Mouse (Mus musculus) kidney, postnatal 25 days (tissue): Measurements from ENCODE around the gene Lrrc45.

Source experiments
- DNase-seq, 2 experiments: peaks; one replicate each; pipeline ENCODE4 v3.0.0; 2021; ENCODE audit warnings: mixed read lengths in 2 of 2

Lrrc45 gene

DNA sequence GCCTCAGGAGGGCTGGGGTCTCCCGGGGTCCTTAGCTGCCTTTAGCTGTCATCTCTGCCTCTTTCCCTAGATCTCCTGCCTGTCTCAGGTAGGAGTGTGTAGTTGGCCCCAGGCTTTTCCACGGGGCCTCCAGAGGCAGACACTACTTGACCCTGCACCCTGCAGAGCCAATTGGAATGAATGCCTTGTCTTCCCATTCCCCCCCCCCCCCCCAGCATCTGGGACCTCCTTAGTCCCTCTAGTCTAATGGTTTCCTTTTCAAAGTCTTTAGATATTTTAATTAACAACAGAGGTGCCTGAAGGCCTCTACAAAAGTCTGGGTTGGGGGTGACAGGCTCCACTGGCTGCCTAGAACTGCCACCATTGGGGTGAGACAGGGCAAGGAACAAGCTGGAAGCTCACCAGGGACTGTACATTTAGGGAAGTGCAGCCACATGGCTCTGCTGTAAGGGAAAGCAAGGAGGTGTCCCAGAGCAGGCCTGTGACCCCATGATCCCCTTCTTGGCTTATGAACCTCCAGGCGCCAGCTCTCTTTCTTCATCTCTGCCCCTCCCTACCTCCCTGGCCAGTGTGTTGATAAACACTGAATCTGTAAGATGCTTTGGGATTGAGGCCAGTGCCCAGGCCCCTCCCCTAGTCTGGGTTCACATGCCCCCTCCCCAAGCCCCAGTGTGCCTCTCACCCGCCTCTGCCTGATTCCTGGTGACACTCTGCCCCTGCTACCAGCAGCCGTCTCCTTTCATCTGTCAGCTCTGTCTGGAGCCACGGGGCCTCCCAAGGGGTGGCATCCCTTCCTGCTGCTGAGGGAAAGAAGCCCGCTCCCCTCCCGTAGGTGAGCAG, 9.0 kb upstream of the Lrrc45 start:
- DNase-seq = no peak

DNA sequence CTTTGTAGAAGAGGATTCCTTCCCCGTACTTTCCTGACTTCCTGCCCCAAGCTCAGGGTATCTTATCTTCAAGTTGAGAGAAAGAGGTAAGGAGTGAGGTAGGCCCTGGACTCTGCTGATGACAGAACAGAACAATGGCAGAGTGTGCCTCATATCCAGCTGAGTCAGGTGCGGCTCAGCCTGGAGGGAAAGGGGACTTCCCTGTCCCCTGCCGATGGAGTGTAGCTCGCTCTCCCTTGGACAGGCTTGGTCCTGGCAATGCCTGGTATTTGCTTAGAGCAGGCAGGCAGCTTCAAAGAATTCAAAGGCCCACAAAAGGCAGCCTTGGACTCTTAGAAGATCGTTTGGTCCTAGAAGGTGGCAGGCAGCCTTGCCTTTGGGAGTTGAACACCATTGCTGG, 7.6 kb upstream of the Lrrc45 start:
- DNase-seq = no peak

DNA sequence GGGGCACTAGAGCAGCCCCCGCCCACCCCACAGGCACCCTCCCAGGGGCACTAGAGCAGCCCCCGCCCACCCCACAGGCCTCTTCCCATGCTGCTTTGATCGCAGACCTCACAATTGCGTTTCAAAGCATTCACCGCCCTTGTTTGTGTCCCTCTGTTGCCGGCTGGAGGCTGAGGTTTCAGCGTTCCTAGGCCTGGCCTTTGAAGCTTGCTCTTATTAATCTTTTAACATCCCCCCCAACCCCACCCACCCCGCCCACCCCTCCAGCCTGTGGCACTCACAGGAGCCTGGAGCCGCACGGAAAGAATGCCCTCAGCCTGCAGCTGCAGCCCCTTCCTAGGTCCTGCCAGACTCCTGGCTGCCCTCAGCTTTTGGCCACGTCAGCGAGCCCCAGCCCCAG, 6.5 kb upstream of the Lrrc45 start:
- DNase-seq = no peak

DNA sequence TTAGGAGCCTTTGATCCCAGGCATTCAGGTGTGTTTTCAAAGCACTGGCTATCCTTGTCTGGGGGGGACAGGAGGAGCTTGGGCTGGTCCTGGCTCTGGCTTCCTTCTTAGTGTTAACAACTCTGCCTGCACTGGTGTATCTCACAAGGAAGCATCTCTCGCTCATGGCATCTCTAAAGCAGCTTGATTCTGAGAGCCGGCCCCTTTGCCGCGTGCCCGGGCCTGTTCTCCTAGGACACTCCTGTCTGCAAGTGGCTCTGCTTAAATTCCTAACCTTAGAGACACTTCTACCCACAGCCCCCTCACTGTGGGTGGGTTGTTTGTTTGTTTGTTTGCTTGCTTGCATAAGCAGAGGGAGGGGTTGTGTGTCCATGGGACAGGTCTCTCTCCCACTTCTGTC, 5.8 kb upstream of the Lrrc45 start:
- no peak for DNase-seq

DNA sequence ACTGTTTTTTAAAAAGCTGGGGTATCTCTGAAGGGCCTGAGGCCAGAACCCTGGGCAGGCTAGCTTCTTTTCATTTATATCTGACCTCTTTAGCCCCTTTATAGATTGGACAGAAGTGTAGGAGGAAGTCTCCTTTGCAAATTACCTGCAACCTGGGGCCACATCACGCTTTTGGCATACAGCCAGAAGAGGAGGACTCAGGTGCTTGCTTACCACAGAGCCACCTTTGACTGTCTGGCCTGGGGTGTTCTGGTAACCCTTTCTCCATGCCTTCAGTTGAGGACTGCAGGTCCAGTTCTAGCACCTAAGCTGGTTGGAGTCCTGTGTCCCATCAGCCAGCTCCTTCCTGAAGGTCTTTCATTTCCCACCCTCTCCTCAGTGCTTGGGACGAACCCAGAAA, 4.2 kb upstream of the Lrrc45 start:
- no peak for DNase-seq

DNA sequence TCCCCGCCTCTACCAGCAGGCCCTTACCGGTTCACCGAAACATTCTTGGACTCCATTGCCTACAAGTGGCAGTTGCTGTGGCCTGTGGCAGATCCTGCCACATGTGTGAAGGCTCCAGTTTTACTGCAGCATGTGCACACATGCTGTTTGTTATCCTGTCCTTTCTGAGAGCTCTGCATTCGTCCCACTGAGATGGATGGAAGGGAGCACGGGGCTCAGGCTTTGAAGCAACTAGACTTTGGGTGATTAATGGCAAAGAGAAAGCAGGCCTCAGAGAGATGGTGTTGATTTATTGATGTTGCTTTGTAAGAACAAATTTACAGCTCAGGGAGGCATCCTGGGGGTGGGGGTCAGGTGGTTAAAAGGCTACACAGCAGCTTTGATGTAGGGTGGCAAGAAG, 3.1 kb upstream of the Lrrc45 start:
- DNase-seq = no peak

DNA sequence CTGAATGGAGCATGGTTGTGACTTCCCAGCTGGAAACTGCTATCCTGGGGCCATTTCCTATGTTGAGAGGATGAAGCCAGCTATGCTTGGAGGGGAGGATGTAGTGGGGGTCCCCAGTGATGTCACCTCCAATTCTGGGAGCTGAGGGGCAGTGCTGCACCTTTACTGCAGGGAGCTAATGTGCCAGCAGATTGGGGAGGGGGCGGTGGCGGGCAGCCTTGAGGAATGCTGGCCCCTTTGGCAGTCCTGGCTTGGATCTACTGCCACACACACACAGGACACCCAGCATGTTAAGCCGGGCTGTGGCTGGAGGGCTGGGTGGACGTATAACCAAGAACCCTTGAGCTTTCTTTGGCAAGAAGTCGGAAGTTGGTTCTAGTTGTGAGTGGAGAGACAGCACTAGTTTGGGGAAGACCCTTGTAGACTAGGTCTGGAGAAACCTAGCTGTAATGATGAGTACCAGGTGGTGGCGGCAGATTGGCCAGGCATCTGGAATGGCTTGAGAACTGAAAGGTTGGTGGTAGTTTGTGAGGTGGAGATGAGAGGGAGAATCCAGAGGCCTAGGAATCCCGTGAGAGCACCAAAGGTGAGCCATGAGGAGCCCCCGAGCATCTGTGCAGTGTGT, 1.6 kb upstream of the Lrrc45 start:
- DNase-seq = no peak

DNA sequence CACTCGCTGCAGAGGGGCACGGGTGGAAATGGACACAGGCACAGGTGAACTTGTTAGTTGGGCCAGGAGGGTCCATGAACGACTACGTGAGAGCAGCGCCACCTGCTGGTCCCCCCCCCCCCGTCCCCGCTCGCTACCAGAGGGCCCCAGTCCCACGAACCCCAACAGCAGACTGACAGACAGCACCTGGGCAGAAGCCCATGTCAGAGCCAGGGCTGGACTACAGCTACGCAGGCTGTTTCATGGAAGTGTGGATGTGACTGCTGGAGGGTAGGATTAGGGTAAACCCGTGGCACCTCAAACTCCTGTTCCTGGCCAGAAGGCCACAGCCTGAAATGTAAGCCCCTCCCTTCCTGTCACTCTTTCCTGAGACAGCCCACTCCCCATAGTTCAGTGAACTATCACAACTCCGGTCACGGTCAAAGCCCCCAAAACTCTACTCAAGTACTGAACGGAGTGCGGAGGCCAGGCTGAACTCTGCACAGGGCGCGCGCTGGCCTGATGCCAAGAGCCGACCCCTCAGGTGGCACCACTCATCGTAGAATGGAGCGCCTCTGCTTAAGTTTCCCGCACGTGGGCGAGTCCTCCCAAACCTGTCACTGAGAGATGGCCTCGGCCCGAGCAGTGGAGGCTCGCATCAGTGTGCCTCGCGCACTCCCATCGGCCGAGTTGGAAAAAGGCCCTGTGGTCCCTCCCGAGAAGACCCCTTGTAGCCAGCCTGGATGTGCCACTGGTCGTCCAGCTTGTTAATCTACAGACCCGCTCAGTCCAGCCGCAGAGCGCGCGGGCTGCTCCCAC, 755 bp upstream of the Lrrc45 start:
- DNase-seq = peak; percentile 66 to 79

DNA sequence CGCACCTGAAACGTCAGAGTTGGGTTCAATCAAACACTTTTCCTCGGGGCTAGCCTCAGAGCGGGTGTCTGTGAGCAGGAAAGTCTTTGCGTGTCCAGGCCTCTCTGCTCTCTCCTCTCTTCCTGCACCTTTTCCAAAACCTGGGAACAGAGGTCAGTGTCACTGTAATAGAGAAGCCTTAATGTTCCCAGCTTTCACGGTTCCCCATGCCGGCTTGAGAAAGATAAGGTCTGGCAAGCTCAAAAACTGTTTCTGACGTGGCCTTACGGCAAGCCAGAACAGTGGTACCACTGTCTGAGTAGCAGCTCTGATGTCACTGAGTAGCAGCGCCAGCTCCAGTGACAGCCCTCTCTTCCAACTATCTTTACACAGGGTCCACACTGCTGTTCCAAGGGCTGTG, 821 bp downstream of the Lrrc45 start:
- no peak for DNase-seq

DNA sequence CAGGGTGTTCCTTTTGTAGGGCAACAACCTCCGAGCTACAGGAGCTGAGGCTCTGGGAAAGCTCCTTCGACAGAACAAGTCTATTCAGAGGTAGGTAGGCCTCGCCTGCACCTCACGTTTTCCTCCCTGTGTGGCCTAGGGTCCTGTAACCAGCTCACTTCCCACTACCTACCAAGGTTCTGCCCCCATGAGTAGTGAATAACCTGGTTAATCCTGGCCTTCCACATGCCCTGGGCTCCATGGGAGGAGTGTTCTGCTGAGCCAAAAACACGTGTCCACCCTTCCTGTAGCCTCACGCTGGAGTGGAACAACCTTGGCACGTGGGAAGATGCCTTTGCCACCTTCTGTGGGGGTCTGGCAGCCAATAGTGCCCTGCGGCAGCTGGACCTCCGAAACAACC, 1.4 kb downstream of the Lrrc45 start:
- no peak for DNase-seq

DNA sequence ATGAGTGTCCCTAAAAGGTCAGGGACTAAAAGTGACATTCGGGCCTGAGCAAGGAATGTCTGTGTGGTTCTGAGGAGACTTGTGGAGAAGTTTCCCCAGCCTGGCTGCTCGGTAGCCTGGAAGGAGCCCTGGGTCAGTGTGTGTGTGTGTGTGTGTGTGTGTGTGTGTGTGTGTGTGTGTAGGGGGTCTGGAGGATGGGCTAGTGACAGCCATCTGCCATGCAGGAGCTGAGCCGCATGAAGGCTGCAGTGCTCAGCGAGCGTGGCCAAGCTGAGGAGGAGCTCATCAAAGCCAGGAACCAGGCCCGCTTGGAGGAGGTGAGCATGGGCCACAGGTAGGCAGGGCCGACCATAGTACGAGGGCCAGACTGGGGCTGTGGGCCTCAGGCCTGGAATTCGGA, 5.5 kb downstream of the Lrrc45 start:
- DNase-seq = no peak

DNA sequence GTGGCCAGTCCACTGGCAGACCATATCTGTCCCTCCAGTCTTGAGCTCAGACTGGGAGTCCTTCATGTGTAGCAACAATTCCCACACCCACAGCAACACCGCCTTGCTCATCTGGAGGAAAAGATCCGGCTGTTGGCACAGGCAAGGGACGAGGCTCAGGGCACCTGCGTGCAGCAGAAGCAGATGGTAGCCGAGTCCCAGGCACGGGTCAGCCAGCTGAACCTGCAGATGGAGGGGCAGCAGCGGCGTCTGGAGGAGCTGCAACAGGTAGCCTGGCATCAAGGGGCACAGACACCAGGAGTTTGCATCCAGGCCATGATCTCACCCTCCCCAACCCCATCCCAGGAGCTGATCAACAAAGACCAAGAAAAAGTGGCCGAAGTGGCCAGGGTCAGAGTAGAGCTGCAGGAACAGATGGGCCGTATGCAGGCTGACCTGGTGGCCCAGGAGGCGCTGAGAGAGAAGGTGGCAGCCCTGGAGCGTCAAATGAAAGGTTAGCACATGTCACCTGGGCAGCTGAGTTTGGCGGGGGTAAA, 6.2 kb downstream of the Lrrc45 start:
- DNase-seq = peak in 1 of 2 experiments; percentile 57

DNA sequence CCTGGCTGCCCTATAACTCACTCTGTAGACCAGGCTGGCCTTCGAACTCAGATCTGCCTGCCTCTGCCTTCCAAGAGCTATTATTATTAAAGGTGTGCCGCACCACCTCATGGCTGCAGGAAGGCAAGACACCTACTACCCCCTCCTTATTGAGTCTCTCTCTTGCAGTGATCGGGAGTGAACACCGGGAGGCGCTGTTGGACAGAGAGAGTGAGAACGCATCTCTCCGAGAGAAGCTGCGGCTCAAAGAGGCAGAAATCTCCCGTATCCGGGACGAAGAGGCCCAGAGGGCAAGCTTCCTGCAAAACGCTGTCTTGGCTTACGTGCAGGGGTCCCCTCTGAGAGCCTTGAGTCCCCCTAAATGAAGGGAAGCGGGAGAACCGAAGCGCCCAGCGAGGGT, 6.7 kb downstream of the Lrrc45 start:
- peak; percentile 90 for DNase-seq

DNA sequence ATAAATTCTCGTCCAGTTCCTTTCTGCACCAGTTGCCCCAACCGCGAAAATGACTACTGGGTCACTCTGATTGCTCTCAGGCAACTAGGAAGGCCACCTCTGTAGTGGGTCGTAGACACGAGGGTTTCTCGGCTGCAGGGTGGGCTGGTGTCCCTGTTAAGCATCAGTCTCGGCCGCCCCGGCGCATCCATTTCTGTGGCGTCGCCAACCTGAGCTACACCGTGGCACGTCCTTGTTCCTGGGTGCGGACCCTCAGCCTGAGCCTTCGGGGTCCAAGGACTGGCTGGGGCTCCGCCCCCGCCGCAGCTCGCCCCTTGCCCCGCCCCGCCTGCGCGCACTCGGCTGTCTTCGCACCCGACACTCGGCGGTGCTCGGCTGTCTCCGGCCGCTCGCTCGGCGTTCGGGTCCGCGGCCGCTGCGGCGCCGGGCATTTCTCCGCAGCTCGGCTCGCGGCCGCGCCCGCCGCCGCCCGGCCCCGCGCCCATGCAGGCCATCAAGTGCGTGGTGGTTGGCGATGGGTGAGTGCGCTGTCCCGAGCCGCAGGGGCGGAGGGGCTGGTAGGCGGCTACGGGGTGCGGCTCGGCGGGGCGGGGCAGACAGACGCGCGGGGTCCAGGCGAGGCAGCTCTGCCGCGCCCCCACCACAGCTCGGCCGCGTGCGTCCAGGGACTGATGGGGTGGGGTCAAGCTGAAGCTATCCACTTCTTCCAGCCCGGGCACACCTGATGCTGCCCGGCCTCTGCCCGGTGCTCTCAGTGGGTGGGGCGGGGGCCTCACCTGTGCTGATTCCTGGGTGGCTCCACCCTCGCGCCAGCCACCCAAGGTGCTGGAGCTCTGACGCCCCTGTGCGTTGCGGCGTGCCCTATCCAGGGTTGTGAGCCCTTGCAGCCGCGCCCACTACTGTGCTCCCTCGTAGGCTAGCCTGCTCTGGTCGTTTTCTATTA, 7.7 kb downstream of the Lrrc45 start, which contains the start of gene Rac3:
TSS of gene Rac3 (plus strand) at position 347 of the 943 bp plus-strand sequence.
- peak; percentile 68 to 77 for DNase-seq

DNA sequence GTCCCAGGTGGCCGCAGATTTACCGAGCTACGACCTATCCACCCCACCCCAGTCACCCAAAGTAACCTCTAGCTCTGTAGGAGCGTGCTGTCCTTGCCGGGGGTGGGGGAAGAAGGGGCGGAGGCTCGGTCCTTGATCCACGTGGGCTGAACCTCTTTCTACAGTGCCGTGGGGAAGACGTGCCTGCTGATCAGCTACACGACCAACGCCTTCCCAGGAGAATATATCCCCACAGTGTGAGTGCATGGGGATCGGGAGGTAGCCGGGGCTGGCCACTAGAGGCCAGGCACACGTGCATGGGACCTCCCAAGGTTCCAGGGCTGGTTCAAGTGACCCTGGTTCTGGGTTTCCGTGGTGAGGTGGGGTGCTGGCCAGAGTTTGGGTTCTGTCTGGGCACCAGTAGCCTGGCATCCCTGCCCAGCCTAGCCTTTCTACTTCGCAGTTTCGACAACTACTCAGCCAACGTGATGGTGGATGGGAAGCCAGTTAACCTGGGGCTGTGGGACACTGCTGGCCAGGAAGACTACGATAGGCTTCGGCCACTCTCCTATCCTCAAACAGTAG, 8.4 kb downstream of the Lrrc45 start:
- peak; percentile 35 to 41 for DNase-seq

DNA sequence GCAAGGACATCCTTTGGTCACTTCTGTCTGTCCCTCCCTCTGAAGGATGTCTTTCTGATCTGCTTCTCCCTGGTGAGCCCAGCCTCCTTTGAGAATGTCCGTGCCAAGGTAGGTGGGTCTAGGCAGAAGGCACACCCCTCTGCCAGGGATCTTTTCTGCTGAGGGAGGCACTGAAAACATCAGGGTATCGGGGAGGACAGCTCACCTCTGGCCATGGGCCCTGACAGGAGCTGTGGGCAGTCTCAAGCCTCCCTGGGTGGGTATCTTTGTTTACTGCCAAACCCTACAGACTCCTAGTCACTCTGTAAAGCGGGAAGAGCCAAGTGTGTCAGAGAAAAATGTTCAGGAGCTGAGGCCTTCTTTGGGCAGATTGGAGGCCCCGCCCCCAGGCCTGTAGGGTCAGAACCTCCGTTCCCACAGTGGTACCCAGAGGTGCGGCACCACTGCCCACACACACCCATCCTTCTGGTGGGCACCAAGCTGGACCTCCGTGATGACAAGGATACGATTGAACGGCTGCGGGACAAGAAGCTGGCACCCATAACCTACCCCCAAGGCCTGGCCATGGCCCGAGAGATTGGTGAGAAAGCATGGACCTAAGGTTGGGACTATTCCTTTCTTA, 9.1 kb downstream of the Lrrc45 start:
- DNase-seq = peak; percentile 61 to 85

DNA sequence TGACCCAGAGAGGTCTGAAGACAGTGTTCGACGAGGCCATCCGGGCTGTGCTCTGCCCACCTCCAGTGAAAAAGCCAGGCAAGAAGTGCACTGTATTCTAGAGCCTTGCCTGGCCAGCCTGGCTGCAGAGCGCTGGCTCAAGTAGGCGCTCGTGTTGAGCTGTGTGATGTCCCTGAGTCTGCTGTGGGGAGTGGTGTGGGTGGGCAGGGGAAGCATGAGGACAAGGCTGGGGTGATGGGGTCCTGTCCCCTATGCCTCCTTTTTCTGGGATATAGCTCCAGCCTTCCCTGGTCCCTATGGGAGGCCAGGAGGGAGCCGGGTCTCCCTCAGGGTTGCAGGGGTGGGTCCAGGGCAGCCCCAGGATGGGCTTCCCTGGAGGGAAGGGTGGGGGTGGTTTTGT, 9.8 kb downstream of the Lrrc45 start:
- peak; percentile 16 to 43 for DNase-seq

DNA sequence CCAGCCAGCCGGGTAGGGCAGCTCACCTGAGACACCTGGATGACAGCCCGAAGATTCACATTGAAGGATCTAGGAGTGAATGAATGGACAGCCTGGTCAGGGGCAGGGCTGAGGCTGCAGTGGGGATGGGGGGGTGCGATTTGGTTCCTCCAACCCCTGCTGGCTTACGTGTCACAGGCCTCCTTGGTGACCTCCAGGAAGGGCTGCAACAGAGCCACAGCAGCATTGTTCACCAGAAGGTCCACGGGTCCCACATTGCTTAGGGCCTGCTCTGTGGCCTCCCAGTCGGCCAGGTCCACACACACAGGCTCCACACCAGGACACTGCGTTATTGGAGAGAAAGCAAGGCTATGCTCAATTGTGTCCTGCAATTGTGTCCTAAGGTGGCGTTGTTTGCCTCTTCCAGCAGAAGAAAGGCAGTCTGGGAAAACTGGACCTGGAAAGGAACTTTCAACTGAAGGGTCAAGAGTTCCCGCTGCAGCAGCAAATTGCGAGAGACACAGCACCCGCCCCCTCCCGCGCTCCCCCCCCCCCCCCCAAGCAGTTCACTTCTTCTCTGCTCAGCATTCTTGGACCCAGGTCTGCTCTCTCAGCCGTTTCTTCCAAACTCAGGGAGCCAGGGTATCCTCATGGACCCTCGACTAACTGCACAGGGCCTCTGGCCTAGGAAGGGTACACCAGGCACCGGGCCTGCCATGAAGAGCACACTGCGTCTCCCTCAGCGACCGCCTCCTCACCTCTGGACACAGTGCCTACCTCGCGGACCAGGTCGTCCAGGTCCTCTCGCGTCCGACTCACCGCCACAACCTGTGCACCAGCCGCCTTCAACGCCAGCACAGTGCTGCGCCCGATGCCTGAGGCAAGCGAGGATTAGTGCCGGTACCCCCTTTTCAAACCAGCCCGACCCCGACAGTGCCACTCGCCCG, 12.8 kb downstream of the Lrrc45 start:
- peak; percentile 53 to 82 for DNase-seq

DNA sequence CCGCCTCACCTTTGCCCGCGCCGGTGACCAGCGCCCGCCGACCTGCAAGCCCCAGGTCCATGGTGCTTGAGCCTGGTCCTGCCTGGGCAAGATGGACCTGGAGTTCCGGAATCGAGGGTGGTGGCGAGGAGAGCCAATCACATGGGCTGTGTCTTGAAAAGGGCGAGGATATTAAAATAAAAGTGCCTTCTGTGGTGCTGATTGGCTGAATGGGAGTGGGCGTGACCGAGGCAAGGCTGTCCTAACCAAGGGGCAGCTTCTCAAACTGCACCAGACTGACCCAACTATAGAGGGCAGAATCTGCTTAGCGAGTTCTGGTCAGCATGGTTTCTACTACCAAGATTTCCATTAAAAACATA, 13.4 kb downstream of the Lrrc45 start, which contains the start of gene Dcxr:
TSS of gene Dcxr (minus strand) at position 113 of the 359 bp plus-strand sequence.
- DNase-seq = peak; percentile 97 to 98

DNA sequence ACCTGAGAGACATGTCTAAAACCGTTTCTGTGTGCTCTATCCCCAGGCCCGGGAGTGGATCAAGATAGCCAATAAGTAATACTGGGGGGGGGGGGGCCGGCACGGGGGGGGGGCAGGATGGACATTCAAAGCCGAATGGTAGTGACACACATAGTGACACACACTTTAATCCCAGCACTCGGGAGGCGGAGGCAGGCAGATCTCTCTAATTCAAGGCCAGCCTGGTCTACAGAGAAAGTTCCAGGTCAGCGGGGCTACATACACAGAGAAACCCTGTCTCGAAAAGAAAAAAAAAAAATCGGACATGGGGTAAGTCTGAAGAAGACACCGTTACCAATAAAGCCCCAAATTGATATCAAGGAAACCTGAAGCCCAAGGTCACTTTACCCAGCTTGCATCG, 13.8 kb downstream of the Lrrc45 start:
- peak in 1 of 2 experiments; percentile 33 for DNase-seq
